Mouse (Mus musculus) ovary, postnatal 36 days (tissue): ENCODE measurements around the gene Exosc9.
"Not testable (repeated sequence)": the region's sequence is repeated elsewhere in the genome, so short reads cannot be mapped to it uniquely, and the experiment has no call there.

Experiments used
- DNase-seq: peaks from one replicate; pipeline ENCODE4 v3.0.0; 2022; ENCODE audit warnings: low spot score, mixed read lengths

The Exosc9 gene

GRCm38 (mm10) chr3:36551851-36552384 lies 488 bp upstream of the Exosc9 start:
- DNase-seq: no peak

GRCm38 (mm10) chr3:36557601-36558000 lies 5.2 kb downstream of the Exosc9 start:
- no peak for DNase-seq

GRCm38 (mm10) chr3:36559606-36560005 lies 7.2 kb downstream of the Exosc9 start:
- DNase-seq: no peak

- DNase-seq: no peak
Observed at GRCm38 (mm10) chr3:36563666-36564065, 11.3 kb downstream of the Exosc9 start.

GRCm38 (mm10) chr3:36569836-36570235 lies 17.4 kb downstream of the Exosc9 start:
- DNase-seq: no peak

- no peak for DNase-seq
Observed at GRCm38 (mm10) chr3:36571361-36571826, 19.0 kb downstream of the Exosc9 start.

GRCm38 (mm10) chr3:36571827-36572378 lies 19.5 kb downstream of the Exosc9 start, which contains the start of gene Ccna2:
Ccna2 (minus strand) TSS chr3:36572150.
- DNase-seq: peak; percentile 98

- no peak for DNase-seq
Observed at GRCm38 (mm10) chr3:36598811-36599210, 46.4 kb downstream of the Exosc9 start.

- not testable (repeated sequence) for DNase-seq
Observed at GRCm38 (mm10) chr3:36599773-36600172, 47.4 kb downstream of the Exosc9 start.

GRCm38 (mm10) chr3:36605894-36606783 lies 53.7 kb downstream of the Exosc9 start:
- DNase-seq: no peak

GRCm38 (mm10) chr3:36612687-36613086 lies 60.3 kb downstream of the Exosc9 start:
- no peak for DNase-seq

GRCm38 (mm10) chr3:36613202-36613907 lies 60.9 kb downstream of the Exosc9 start, which contains the start of gene Bbs7:
Bbs7 (minus strand) TSS chr3:36613477.
- peak; percentile 94 for DNase-seq

GRCm38 (mm10) chr3:36613908-36614255 lies 61.5 kb downstream of the Exosc9 start:
- DNase-seq: no peak
